Mouse (Mus musculus) small intestine, adult 2 months (tissue): ENCODE data around the gene Nsun4. TPM values are rescaled to one million over a fixed set of nuclear protein-coding genes. Genes with fewer than 3 reads are reported as not detected.

Experiments used
- H3K27ac ChIP-seq: fragments of 200-500 bp; 2 replicates; pipeline ENCODE4 v1.5.1; 2012; ENCODE audit warnings: low read depth, low read length, control low read depth, inconsistent platforms; ENCODE audit not compliant: insufficient read depth
- H3K27me3 ChIP-seq: fragments of 200-500 bp; 2 replicates; pipeline ENCODE4 v1.6.1; 2012; ENCODE audit warnings: mild to moderate bottlenecking, moderate library complexity, low read length, inconsistent platforms; ENCODE audit not compliant: control insufficient read depth, insufficient read depth
- H3K36me3 ChIP-seq: fragments of 200-500 bp; 2 replicates; pipeline ENCODE4 v1.6.1; 2012; ENCODE audit warnings: mild to moderate bottlenecking, low read length, control low read depth, inconsistent platforms; ENCODE audit not compliant: control insufficient read depth, insufficient read depth
- H3K4me1 ChIP-seq: fragments of 200-500 bp; 2 replicates; pipeline ENCODE4 v1.6.1; 2012; ENCODE audit warnings: low read length, inconsistent platforms, mixed read lengths; ENCODE audit not compliant: control insufficient read depth, insufficient read depth, insufficient read length
- H3K4me3 ChIP-seq: fragments of 200-500 bp; 2 replicates; pipeline ENCODE4 v1.5.1; 2012; ENCODE audit warnings: low read depth, mild to moderate bottlenecking, control low read depth, inconsistent platforms, low read length, moderate library complexity
- CTCF ChIP-seq: fragments of 200-500 bp; IDR thresholded peaks from 2 replicates; pipeline ENCODE4 v1.5.1; 2012; ENCODE audit warnings: low read depth, mild to moderate bottlenecking, control low read depth, inconsistent platforms, low read length, moderate library complexity, mixed read lengths; ENCODE audit not compliant: insufficient replicate concordance, insufficient read length; ENCODE audit errors: extremely low read depth
- POLR2A ChIP-seq: fragments of 200-500 bp; IDR thresholded peaks from 2 replicates; pipeline ENCODE4 v1.6.1; 2012; ENCODE audit warnings: low read depth, mild to moderate bottlenecking, control low read depth, inconsistent platforms, low read length, moderate library complexity
- WGBS: fragments of 180-500 bp; shearing (Covaris S2); methylation state at CpG from one replicate; pipeline ENCODE4 v1.1.7; 2018; 5-methylcytosine and 5-hydroxymethylcytosine counted together
- polyA plus RNA-seq: library from polyadenylated mRNA; depleted of rRNA; stranded (reverse); fragments of >200 nt; gene quantifications from 2 replicates; pipeline ENCODE4 v1.2.3, GENCODE M21; 2012

Gene Nsun4
- polyA plus RNA-seq, 1 experiment: 3.7 TPM

DNA sequence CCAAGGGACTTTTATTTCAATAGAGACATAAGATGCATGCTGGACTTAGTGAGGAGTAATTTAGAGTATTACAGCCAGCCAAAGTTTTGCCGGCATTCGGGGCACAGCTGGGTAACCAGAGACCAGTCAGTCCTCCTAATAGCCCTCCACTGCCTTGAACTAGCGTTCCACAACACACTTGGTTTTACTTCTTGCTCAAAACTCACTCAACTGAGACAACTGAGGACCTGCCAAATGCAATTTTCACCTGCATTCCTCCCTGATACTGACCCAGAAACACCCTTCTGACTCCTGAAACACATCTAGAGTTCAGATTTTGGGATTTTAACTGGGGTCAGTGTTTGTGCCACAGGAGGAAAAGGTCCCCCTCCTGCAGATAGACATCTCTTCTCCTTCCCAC lies 37.3 kb downstream of the Nsun4 start:
- H3K36me3 ChIP-seq: peaks cover 3% of the 10 kb centered on the region
- 13% methylated on average over 3 of the region's 3 CpGs for WGBS
- H3K4me3 ChIP-seq: peak overlapping the region; percentile 61
- peak overlapping the region; percentile 83 for H3K27ac ChIP-seq
- peaks cover 23% of the 10 kb centered on the region; the same call in 1 of the 2 replicates for H3K4me1 ChIP-seq
- TF ChIP-seq CTCF: no peak
- TF ChIP-seq POLR2A: no peak
- H3K27me3 ChIP-seq: no peaks in the 10 kb centered on the region

DNA sequence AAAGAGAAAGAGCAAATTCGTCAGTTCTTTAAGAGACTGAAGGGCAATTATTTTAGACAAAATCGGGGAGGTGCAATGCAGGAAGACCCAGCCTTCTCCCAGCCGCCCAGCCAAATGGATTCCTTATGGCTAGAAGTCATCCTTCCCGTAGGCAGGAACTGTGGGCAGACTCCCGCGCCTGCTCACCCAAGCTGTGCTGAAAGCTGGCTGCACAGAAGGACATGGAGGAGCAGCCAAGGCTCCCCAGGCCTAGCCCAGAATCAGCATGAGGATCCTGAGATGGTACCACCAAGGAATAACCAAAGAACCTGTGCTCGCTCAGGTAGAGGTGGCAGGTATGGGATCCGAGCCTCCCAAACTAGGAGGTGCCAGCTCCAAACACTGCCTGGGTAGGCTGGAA lies 37.7 kb downstream of the Nsun4 start:
- Histone ChIP-seq H3K4me3 (peak overlapping the region; percentile 61), H3K27me3 (no peaks in the 10 kb centered on the region), H3K27ac (peak overlapping the region; percentile 83), H3K36me3 (peaks cover 3% of the 10 kb centered on the region), H3K4me1 (peaks cover 23% of the 10 kb centered on the region; the same call in 1 of the 2 replicates)
- no peak for TF ChIP-seq CTCF
- TF ChIP-seq POLR2A: no peak
- 28% methylated on average over 8 of the region's 8 CpGs for WGBS

DNA sequence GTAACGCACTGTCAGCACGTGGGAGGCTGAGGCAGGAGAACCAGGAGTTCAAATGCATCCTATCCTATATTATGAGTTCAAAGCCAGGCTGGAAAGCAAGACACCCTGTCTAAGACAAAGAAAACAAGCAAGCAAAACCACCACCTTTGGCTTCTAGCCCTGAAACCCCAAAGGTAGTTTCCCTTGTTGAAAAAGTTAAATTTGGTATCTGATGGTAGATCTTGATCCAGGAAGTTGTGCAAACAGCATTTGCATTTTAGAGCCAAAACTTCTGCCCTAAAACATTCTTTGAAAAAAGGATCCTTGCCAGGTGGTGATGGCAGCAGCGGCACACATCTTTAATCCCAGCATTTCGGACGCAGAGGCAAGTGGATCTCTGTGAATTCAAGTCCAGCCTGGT lies 38.2 kb downstream of the Nsun4 start:
- Histone ChIP-seq H3K4me3 (peak overlapping the region; percentile 25), H3K27ac (peak overlapping the region; percentile 83; the same call in 1 of the 2 replicates), H3K4me1 (peaks cover 24% of the 10 kb centered on the region; the same call in 1 of the 2 replicates), H3K27me3 (no peaks in the 10 kb centered on the region), H3K36me3 (peaks cover 3% of the 10 kb centered on the region)
- TF ChIP-seq POLR2A: no peak
- no peak for TF ChIP-seq CTCF
- 49% methylated on average over 5 of the region's 5 CpGs for WGBS

DNA sequence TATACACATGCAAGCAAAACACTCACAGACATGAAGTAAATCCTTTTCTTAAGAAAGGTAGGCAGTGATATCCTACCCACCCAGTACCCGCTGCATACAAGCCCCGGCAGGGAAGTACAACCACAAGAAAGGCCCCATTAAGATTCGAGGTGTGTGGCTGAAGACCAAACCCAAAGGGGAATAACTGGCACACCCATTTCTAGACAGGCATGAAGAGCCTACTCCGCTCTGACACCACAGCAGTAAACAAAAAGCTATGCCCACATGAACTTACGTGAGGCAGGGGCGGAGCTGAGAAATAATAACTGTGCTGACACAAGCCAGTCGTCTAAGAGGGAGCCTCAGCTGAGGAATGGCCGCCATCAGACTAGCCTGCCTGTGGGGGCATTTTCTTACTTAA lies 43.5 kb downstream of the Nsun4 start:
- 62% methylated on average over 8 of the region's 8 CpGs for WGBS
- H3K4me3 ChIP-seq: no peak overlapping the region
- no peak overlapping the region for H3K27ac ChIP-seq
- no peaks in the 10 kb centered on the region for H3K27me3 ChIP-seq
- no peak for TF ChIP-seq CTCF
- TF ChIP-seq POLR2A: no peak
- peaks cover 20% of the 10 kb centered on the region; the same call in 1 of the 2 replicates for H3K4me1 ChIP-seq
- H3K36me3 ChIP-seq: peaks cover 12% of the 10 kb centered on the region

DNA sequence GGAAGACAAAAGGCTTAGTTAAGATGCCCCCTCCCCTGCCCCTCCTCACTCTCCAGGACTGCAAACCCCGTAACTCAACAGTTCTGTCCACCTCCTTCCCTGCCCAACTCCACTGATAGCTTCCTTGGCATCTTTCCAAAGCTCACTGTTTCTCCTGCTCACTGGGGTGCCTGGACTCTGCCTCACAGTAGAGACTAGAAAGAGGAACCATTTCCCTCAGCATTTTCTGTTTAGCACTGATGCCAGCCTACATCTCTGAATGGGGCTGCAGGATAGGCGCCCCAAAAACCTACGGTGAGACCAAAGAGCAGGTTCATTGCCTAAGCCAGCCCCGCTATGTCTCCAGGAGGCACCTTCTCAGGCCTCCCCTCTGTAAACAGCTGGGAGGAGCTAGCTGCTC lies 52.5 kb downstream of the Nsun4 start:
- TF ChIP-seq CTCF: no peak
- no peak for TF ChIP-seq POLR2A
- H3K27ac ChIP-seq: no peak overlapping the region
- H3K27me3 ChIP-seq: no peaks in the 10 kb centered on the region
- H3K4me3 ChIP-seq: no peak overlapping the region
- 0 out of 2 replicates have a peak, but pooled peaks cover 3% of the 10 kb centered on the region for H3K4me1 ChIP-seq
- 53% methylated on average over 4 of the region's 4 CpGs for WGBS
- peaks cover 69% of the 10 kb centered on the region for H3K36me3 ChIP-seq

DNA sequence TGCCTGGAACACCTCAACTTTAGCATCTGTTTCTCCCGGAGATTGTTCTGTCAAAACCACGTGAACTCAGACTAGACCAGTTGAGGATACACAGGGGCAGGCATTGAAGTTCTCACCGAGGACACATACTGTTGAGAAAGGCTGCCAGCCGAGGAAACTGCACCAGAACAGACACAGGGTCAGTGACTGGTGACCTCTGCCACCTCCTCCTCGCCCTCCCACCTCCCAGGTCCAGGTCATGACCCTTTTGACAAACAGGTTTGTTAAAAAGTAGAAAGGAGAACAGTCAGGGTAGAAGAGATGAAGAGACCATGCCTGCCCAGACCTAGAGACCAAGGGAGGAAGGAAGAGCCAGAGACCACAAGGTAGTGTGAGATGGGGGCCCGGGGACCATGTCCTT lies 53.0 kb downstream of the Nsun4 start:
- Histone ChIP-seq H3K27me3 (no peaks in the 10 kb centered on the region), H3K36me3 (peaks cover 69% of the 10 kb centered on the region), H3K27ac (no peak overlapping the region), H3K4me1 (0 out of 2 replicates have a peak, but pooled peaks cover 3% of the 10 kb centered on the region), H3K4me3 (no peak overlapping the region)
- TF ChIP-seq CTCF (no peak), POLR2A (no peak)
- WGBS: 63% methylated on average over 6 of the region's 6 CpGs

DNA sequence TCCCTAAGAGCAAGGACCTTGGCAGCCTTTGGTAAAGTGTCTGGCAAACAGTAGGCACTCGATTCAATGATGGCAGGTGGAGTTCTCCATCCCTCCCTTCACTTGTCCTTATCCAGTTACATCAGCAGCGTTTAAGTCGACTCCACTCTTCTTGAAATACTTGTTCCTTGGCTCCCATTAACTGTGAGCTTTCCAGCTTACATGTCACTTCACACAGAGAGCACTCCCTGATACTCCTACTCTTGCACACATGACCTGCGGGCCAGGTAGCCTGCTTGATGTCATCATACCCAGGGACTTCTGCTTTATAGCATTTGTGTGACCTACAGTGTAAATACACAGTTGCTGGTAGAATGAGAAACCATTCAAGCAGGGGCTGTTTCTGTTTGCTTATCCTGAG lies 56.9 kb downstream of the Nsun4 start:
- WGBS: 58% methylated on average over 4 of the region's 4 CpGs
- Histone ChIP-seq H3K27me3 (no peaks in the 10 kb centered on the region), H3K36me3 (peaks cover 47% of the 10 kb centered on the region), H3K4me3 (no peak overlapping the region), H3K4me1 (0 out of 2 replicates have a peak, but pooled peaks cover 1% of the 10 kb centered on the region), H3K27ac (no peak overlapping the region)
- no peak for TF ChIP-seq CTCF
- TF ChIP-seq POLR2A: no peak
